ENCODE assay signal across 8 mouse cellular contexts in genomic region chr1:105356291-105357011, GRCm38 (mm10). TPM values are rescaled to one million over a fixed set of nuclear protein-coding genes. Genes with fewer than 3 reads are reported as not detected.
A peak's percentile ranks its signal among the peaks of the same experiment; 100 is the strongest.
DNase-seq lines count a peak whose midpoint lies in the region; ATAC-seq lines count a peak whose summit lies in the region.

Gene Rnf152 (minus strand): TSS chr1:105356710.

- peak within 1 kb of the TSS; percentile 65 for H3K9ac ChIP-seq in intestine, embryonic 14.5 days (ENCODE audit: low read length)
- H3K9ac ChIP-seq in limb, embryonic 11.5 days (ENCODE audit: low read length), result peak within 1 kb of the TSS; percentile 64

- peak; percentile 11 for DNase-seq in layer of hippocampus, adult 11-12 months (ENCODE audit: low spot score)
- DNase-seq in layer of hippocampus, adult 8-10 months (ENCODE audit: low spot score in 2 of 2), result no peak
- DNase-seq in embryo, embryonic 10.5 days (ENCODE audit: low spot score), result peak; percentile 57
- DNase-seq in gastrocnemius, postnatal 4 days (ENCODE audit: low spot score in 2 of 2), result peak; percentile 32 to 47
- peak; percentile 84 for DNase-seq in intestine, embryonic 14.5 days (ENCODE audit: low spot score)
- DNase-seq in limb, embryonic 11.5 days (ENCODE audit: low spot score), result peak; percentile 58
- DNase-seq in midbrain, embryonic 10.5 days (ENCODE audit: low spot score), result peak; percentile 66
- DNase-seq in right cerebral cortex, postnatal 4 days, result peak; percentile 57

- H3K4me2 ChIP-seq in intestine, embryonic 14.5 days (ENCODE audit: low read length), result peak within 1 kb of the TSS; percentile 69
- H3K4me2 ChIP-seq in limb, embryonic 11.5 days (ENCODE audit: low read depth, severe bottlenecking), result peak within 1 kb of the TSS; percentile 95

- no peaks in the 10 kb centered on the region for H3K36me3 ChIP-seq in intestine, embryonic 14.5 days (ENCODE audit: control insufficient read depth, insufficient read depth, low read length)
- no peaks in the 10 kb centered on the region for H3K36me3 ChIP-seq in limb, embryonic 11.5 days (ENCODE audit: control insufficient read depth, insufficient read depth, low read length)
- H3K36me3 ChIP-seq in midbrain, embryonic 10.5 days, result no peaks in the 10 kb centered on the region

- 1% methylated on average over 58 of the region's 58 CpGs for WGBS in intestine, embryonic 14.5 days
- WGBS in limb, embryonic 11.5 days, result under 1% methylated on average over 58 of the region's 58 CpGs
- WGBS in midbrain, embryonic 10.5 days, result under 1% methylated on average over 58 of the region's 58 CpGs

- no peaks in the 10 kb centered on the region for H3K4me1 ChIP-seq in intestine, embryonic 14.5 days (replicated peaks; ENCODE audit: control insufficient read depth, insufficient read depth, low read length)
- 0 out of 2 replicates have a peak, but pooled peaks cover 6% of the 10 kb centered on the region for H3K4me1 ChIP-seq in limb, embryonic 11.5 days (ENCODE audit: control insufficient read depth, insufficient read depth, low read length)
- peaks cover 22% of the 10 kb centered on the region for H3K4me1 ChIP-seq in midbrain, embryonic 10.5 days

- peak within 1 kb of the TSS; percentile 63 for H3K4me3 ChIP-seq in intestine, embryonic 14.5 days (ENCODE audit: low read depth, low read length)
- peak within 1 kb of the TSS; percentile 58 for H3K4me3 ChIP-seq in limb, embryonic 11.5 days (ENCODE audit: low read depth, low read length)
- H3K4me3 ChIP-seq in midbrain, embryonic 10.5 days, result peak within 1 kb of the TSS; percentile 79

- no peak within 1 kb of the TSS for H3K27ac ChIP-seq in intestine, embryonic 14.5 days (ENCODE audit: low read depth)
- no peak within 1 kb of the TSS for H3K27ac ChIP-seq in limb, embryonic 11.5 days (replicated peaks; ENCODE audit: low read depth, low read length)
- peak within 1 kb of the TSS; percentile 87 for H3K27ac ChIP-seq in midbrain, embryonic 10.5 days (replicated peaks)

- H3K27me3 ChIP-seq in intestine, embryonic 14.5 days (replicated peaks; ENCODE audit: control insufficient read depth, insufficient read depth, low read length), result 0 out of 2 replicates have a peak, but pooled peaks cover 10% of the 10 kb centered on the region
- peaks cover 12% of the 10 kb centered on the region; the same call in 1 of the 2 replicates for H3K27me3 ChIP-seq in limb, embryonic 11.5 days (ENCODE audit: control insufficient read depth, insufficient read depth, low read length)
- peaks cover 38% of the 10 kb centered on the region for H3K27me3 ChIP-seq in midbrain, embryonic 10.5 days (ENCODE audit: low read depth, poor library complexity, severe bottlenecking)

- no peaks in the 10 kb centered on the region for H3K9me3 ChIP-seq in intestine, embryonic 14.5 days (ENCODE audit: control insufficient read depth, low read length)
- no peaks in the 10 kb centered on the region for H3K9me3 ChIP-seq in limb, embryonic 11.5 days (ENCODE audit: control insufficient read depth, low read length)
- no peaks in the 10 kb centered on the region for H3K9me3 ChIP-seq in midbrain, embryonic 10.5 days (replicated peaks)

- peak; percentile 80 for ATAC-seq in intestine, embryonic 14.5 days (replicated peaks; ENCODE audit: low FRiP score, low TSS enrichment, low read depth)
- ATAC-seq in limb, embryonic 11.5 days (ENCODE audit: insufficient number of reproducible peaks, low FRiP score, low TSS enrichment, low read depth), result peak; percentile 71

RNA-seq across cellular contexts. Expression of gene Rnf152, which starts in this region (rescaled TPM):
- 1 to 10 TPM; 2.9 to 3.2 (median 3.0) TPM for total RNA-seq in layer of hippocampus, adult 8-10 months (2022)
- 1 to 10 TPM; 2.6 TPM for total RNA-seq in gastrocnemius, postnatal 4 days (2021)
- 1.5 and 2.1 TPM in 2 replicates for polyA plus RNA-seq in intestine, embryonic 14.5 days (2014; fragmentation: Nextera tagmentation; extraction: Ambion mirVana)
- 0.44 and 0.55 TPM in 2 replicates for polyA plus RNA-seq in limb, embryonic 11.5 days (2014; fragmentation: Nextera tagmentation; extraction: Ambion mirVana)
- 1.4 and 1.7 TPM in 2 replicates for polyA plus RNA-seq in midbrain, embryonic 10.5 days (2016; fragmentation: Nextera tagmentation; extraction: Ambion mirVana)

Comparison
In these comparisons a context has a peak if more than half of its experiments do, and no peak if none do; other contexts are left out.
1. DNase-seq: peak in layer of hippocampus, adult 11-12 months (single experiment), embryo, embryonic 10.5 days (single experiment), gastrocnemius, postnatal 4 days (2 of 2), intestine, embryonic 14.5 days (single experiment), midbrain, embryonic 10.5 days (single experiment) and right cerebral cortex, postnatal 4 days (single experiment); none in layer of hippocampus, adult 8-10 months (0 of 2).
2. Peak in DNase-seq, ATAC-seq, H3K4me3 ChIP-seq, H3K9ac ChIP-seq and H3K4me2 ChIP-seq in limb, embryonic 11.5 days; RNA of the gene not detected or under 1 TPM.
3. Peak in every context shown above with its lines, with median percentiles within 50 percentile points of each other: H3K4me3 ChIP-seq.